Mouse (Mus musculus): ENCODE data around the gene Sptssb.

The Sptssb gene

DNA sequence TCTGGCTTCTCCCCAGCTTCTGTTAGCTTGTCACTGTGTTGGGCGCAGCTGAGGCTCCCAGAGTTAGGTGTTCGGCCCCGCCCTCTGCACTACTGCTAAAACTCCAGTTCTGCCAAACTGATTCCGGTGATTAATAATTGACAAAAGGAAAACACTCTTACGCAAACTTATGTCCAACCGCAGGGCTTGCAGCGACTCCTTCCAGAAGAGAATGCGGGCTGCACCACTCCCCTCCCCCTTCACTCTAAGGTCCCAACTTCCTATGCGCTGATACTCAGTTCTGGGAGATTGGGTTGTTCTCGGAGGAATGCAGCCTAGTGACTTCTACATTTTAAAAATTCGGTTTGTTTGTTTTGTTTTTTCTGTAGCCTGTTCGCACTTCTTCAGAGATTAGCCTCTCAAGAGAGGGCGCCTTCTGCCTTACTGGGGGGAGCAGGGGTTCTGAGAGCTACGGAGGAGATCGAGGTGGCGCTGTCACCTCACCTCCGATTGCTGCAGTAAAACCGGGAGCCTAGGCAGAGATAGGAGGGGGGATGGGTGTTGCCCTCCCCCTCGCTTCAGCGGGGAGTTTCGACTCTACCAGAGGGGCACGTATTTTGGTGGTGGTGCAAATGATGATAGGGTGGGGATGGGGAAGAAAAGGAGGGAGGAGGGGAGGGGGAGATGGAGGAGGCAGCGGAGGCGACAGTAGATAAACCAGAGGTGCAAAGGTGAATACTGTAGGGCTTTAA, at the start of gene Sptssb:
Gene Sptssb, minus strand, starts transcription at position 83 of the 731 bp plus-strand sequence.
- DNase-seq, result no peak

DNA sequence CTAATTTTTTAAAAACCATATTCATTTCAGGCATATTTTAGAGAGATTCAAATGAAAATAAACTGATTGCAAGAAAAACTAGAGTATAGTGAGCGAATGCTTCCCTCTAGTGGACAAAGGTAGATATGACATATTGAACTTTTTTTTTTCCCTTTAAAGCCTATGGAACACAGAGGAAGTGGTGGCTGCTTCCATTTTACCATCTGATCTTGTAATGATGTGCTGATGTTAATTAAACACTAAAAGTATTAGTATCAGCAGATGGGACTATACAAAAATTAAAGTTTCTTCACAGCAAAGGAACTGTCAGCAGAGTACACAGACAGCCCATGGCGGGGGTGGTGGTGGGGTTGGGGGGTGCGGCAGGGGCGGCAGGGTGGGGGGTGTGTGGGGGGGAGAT, 48.3 kb upstream of the Sptssb start:
- DNase-seq, result no peak

DNA sequence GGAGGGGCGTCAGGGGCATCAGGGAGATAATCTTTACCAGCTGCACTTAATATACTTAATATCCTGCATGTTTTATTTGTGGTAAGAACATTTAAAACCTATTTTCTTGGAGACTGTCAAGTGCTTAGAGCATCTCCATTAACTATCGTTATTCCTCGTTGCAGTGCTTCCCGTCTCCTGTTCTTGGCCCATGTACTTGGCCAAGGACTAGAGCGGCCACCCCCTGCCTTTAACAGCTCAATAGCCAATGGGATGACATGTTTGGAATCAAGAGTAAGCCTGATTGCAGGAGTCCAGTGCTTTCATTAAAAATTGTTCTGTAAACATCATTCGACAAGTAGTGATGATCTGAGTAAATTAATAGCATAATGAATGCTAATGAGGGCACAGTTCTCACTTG, 47.8 kb upstream of the Sptssb start:
- DNase-seq, result no peak

DNA sequence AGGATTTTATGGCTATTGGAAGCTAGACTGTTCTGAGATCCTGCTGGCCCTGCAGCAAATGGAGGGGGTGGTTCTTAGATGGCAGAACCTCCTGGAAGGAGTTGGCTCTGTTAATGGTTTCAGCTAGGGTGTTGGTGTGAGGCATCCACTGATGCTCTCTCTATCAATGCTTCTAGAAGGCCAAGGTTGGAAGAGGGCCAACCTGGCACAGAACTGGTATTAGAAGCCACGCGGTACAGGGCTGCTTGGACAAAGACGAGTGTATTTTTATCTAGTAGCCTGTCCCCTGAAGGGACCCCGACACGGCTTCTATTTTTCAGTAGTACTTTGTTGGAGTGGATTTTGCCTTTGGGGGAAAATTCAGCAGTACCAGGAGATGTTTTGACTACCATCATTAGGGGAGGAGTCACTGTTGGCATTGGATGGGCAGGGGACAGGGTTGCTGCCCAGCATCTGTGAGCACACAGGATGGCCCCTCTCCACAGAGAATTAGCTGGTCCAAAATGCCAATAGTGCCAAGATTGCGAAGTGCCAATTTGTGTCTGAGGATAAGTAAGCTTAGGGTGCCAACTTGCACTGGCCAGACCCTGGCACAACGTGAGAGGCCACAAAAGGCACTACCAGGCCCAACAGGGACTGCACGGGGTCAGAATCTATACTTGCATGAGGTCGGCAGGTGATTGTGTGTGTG, 43.2 kb upstream of the Sptssb start:
- DNase-seq, result no peak

DNA sequence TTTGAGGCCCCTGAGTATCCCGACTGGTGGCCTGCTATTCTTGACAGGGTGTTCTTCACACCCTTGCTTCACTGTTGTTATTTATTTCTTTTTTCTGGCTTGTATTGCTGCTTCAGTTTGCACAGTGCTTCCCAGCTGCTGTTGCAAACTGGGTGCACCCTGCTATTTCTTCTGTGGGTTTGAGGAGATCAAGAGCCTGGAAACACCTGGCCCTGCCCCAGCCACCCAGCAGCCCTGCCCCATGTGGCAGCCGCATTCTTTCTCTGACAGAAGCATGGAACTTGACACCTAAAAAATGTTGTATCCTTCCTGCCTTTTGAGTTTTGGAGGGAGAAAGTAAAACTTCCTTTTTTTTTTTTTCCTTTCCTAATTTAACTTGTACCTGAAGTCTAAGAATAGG, 42.6 kb upstream of the Sptssb start:
- DNase-seq, result peak; percentile 59

DNA sequence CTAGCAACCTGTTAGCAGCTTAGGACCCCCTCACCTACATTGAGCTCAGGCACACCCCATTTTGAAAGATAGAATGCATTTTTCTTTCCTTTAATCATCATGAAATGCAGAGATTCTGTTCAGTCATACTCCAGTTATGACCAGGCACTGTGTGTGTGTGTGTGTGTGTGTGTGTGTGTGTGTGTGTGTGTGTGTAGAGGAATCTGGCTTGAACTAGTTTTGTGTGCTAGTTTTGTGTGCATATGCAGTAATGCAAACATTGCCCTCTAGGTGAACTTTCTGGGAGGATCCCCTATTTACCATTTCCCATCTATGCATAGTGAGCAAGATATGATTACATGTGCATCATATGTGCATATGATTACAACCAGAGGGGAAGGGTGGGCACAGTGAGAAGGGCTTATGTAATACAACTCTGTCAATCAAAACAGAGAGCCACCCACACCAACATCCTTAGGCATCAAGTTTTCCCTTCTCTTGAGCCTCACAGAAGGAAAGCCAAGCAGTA, 42.2 kb upstream of the Sptssb start:
- DNase-seq, result no peak

DNA sequence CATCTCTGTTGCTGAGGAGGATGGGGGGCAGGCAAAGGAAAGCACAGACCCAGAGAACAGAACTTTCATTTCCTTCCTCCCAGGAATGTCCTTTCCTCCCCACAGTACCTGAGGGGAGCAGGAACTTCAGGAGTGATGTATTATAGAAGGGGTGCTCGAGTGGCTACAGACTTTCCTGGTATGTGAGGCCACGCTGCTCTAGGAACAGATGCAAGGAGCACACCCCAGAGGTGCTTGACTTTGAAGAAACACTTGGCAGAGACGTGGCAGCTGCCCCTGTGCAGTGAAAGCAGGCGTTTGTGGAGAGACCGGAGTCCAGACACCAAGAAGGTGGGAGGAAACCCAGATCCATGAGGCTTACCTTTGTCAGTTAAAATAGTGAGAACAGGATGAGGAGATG, 40.6 kb upstream of the Sptssb start:
- DNase-seq, result no peak

DNA sequence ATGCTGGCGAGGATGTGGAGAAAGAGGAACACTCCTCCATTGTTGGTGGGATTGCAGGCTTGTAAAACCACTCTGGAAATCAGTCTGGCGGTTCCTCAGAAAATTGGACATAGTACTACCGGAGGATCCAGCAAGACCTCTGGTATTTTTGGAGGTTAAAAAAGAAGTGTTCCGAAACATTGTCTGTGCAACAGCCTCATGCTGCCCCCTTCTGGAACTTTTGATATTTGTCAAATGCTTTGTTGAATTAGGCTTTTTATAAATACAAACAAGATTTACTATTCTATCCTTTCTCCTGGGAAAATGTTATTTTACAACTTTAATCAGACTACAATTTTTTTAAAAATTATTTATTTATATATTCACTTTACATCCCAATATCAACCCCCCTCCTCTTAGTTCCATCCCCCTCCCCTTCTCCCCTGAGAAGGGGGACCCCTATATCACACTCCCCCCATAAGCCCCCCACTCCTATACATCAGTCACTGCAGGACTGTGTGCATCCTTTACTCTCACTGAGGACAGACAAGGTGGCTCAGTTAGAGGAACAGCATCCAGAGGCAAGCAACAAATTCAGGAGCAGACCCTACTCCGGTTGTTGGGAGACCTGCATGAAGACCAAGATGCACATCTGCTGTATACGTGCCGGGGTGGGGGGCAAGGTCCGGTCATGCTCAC, 38.3 kb upstream of the Sptssb start:
- DNase-seq, result no peak

DNA sequence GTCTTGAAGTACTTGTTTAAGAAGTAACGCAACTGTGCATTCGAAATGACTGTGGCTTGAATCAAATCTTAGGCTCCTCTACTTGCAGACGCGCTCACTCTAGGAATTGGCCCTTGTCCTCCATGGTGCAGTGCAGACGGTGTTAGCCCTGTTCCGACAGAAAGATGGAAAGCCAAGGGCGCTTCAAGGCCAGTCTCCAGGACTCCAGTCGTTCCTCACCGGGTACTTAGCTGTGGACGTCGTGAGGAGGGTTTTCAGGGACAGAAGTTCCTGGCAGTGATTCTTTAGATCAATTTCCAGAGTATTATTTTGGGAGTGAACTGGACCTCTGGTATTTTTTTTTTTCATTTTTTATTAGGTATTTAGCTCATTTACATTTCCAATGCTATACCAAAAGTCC, 35.8 kb upstream of the Sptssb start:
- DNase-seq, result no peak

DNA sequence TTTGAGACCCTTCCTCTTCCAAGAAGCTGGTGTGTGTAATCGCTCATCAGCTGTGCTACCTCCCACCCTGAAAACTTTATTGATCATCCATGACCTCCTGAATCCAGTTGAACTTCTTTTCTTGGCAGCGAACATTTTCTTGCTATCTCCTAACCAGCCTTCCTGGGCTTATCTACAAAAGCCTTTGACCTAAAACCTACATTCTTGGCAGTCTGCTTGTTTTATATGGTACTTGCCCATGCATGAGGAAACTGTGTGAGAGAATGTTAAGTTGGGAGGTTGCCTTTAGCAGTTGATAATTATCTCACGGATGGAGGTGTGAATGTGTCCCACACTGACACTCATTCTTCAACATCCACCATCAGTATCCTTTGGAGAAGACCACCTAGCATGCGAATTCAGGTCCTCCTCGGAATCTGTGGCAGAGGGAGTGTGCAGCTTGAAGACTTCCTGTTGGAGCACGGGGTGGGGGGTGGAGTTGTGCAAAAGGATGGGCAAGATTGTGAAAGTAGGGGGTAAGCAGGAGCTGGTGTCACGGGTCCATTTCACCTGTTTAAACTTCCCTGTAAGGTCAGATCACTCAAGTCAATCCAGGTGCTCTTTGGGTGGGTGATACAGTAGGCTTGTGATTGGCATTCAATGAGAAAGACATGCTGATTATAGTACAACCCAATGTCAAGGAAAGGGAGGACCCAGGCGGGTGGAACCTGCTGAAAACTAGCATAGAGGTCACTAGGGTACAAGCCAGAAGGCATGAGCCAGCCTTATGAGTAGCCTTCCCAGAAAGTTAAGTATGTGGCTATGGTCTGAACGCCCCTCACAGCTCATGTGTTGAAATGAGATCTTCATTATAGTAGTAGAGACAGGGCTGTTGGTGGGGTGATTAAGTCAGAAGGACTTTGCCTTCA, 32.7 kb upstream of the Sptssb start:
- no peak for DNase-seq

DNA sequence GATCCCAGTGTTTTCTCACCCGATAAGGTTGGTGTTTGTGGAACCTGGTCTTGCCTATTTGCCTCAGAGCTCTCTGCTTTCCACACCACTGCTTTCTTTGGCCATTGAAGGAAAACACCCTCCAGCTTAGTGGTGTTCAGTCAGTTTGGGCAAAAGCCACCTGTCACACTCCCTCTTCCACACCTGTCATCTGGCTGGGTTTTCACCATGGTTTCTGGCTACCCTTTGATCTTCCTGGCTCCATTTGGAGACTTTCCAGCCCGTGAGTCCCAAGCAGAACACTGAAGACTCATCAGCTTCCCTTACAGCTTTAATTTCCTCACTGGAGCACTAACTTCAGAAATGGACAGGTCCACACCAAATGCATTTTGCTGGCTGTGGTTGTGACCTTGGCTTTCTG, 26.1 kb upstream of the Sptssb start:
- no peak for DNase-seq

DNA sequence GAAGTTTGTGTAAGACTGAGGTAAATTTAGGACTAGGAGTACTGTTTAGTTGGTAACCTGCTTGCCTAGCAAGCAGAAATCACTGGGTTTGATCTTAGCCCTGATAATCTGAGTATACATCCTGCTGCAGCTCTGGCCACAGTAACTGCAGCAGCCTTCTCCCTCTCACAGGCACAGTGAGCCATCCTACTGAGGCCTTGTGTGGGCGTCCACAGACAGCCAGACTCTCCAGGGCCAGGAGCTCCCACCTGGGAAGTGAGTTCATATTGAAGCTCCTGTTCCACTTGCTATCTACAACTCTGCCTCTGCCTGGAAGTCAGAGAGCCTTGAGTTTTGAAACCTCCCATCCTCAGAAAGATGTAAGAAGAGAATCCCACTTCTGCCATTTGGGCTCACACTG, 24.0 kb upstream of the Sptssb start:
- DNase-seq, result no peak

DNA sequence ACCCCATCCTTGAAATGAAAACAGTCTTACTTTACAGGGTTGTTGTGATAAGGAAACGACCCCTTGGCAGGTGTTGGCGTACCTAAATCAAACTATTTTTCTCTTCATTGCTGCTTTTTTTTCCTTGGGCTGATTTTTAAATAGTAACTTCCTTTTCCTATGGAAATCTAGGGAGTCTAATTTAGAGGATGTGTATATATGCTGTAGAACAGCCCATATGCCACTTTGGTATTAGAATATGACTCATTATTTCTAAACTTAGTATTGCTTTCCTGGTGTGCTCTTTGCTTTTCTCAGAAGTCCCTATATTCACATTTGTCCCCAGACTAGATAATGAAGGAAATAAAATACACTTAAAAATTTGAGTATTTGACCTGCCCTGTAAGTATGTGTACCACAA, 17.8 kb upstream of the Sptssb start:
- no peak for DNase-seq

DNA sequence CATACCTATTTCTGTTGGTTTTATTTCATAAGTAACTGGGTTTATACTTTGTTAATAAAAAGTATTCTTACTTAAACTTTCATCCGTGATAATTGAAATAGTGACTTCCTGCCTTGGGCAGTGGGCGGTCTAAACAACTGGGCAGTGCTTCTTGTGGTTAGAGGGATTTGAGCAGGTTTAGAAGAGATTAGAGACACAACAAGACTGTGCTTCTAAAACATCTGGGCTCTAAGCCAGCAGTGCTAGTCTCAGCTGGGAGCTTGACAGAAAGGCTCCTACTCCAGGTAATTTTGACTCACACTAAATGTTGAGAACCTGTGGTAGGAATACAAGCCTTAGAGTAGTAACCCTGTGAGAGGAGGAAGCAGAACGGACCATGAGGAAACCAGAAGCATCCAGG, 15.0 kb upstream of the Sptssb start:
- no peak for DNase-seq

DNA sequence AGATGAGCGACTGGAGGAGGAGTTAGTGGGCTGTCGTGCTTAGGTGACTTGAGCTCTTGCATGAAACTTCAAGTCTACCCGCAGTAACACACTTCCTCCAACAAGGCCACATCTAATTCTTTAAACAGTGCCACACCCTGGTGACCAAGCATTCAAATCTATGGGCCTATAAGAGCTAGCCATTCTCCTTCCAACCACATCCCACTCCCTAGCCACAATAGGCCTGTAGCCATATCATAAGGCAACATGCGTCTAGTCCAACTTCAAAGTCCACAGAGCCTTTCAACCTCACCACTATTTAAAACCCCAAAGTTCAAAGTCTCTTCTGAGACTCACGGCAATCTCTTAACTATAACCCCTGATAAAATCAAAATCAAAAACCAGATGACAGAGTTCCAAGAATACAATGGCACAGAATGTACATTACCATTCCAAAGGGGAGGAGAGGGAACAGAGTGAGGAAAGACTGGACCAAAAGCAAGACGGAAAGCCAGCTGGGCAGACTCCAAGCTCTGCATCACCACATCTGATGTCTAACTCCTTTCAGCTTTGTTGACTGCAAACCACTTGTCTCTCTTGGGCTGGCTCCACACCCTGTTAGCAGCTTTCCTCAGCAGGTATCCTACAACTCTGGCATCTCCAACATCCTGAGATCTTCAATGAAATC, 13.1 kb upstream of the Sptssb start:
- no peak for DNase-seq

DNA sequence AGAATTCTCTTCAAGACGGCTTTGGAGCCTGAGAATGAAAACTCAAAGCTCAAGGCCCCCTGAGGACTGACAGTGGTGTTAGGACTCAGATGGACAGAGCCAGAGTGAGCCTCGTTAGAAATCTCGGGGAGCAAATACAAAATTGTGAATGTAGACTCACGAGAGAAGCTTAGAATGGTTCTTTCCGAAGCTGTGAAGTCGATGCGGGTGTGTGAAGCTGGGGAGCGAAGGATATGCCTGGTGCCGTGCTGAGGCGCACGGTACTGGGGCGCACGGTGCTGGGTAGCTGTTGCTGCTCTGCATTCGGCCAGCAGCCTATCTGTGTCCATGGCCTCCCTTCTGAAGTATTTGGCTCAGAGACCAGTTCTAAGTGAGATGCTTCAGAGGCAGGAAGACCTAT, 11.4 kb upstream of the Sptssb start:
- DNase-seq, result no peak

DNA sequence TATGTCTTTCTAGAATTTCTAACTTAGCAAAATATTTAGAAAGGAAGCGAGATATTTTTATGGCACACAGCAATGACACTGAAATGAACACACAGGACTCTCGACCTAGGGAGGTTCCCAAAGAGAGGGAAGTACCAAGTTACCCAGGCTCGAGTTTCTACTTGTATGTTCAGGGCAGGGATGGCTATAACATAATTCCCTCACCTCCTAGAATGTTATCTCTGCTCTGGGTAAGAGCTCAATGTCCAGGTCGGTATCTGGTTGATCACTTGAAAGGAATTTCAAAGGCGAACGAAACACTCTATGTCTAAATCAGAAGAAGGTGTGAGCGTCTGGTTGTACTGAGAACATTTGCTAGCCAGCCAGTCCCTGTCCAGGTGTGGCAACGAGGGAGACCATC, 10.0 kb upstream of the Sptssb start:
- no peak for DNase-seq

DNA sequence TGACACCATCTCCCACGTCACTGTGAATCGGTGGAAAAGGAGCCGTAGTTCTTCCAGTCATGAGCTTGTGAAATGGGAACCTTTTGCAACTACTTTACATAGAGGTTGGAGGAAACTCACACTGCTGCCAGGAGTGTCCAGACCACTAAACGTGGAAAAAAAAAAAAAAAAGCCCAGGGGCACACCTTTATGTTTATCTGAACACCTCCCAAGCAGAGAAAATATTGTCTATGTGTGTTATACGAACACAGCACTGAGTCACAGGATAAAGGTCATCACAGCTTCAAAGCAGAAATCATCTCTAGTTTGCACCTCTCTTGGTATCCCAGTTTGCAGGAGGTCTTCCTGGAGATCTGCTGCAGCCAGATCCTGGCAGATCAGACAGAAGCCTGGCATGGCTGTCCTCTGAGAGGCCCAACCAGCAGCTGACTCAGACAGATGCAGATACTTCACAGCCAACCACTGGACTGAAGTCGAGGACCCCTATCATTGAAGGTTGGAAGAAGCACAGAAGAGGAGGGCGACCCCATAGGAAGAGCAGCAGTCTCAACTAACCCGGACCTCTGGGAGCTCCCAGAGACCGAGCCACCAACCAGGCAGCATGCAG, 2.2 kb upstream of the Sptssb start:
- DNase-seq, result no peak

DNA sequence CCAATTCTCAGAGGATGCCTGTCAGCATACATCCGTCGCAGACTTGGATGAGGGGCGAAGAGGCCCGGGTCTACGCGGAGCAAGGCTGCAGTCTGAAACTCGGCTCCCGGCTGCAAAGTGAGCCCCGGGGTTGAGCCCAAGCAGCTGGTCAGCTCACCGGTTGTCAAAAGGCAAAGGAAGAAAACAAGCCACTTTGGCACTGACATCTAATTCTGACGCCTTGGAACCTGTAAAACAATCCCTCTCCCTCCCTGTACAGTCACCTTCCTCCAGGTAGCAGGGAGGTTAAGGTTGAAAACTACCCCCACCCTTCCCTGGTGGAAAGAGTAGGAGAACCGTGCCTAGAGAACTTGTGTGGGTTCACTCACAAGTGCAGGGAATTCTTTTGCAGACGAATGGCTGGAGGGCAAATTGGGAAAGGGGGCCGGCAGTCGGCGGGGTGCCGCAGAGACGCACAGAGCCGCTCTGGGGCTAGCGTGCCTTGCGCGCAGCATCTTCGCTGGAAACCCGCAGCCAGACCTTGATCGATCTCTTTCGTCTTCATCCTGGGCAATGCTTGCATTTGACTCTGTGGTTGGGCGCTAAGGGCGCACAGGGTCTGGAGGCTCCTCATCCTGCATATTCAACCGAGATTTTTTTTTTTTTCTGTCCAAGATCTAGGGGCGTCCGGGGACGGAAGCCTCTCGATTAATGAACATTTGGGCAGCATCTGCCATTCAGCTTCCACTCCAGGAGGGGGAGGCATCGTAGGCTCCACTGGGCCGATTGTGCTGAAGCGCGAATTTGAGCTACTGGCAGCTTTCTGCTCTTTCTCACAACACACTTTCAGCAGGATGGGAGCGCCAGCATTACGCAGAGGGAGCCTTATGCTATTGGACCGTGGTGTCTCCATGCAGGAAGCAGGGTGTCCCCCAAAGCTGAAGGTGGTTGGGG, 1.1 kb upstream of the Sptssb start:
- DNase-seq, result no peak

DNA sequence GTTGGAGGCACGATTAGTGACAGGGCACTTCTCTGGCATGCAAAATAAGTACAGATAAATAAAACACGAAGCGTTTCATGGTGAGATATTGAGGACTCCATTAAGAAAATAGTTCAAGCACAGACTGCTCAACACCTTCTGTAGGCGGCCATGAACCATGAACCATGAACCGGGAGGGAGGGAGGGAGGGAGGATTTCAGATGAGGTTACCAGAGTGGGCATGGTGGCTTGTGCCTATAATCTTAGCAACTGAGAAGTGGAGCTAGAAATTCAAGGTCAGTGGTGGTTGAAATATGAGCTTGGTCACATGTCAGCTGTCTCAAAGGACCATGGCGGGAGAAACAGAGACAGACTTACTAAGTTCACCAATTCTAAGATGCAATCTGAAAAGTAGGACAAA, 20.3 kb downstream of the Sptssb start:
- no peak for DNase-seq

DNA sequence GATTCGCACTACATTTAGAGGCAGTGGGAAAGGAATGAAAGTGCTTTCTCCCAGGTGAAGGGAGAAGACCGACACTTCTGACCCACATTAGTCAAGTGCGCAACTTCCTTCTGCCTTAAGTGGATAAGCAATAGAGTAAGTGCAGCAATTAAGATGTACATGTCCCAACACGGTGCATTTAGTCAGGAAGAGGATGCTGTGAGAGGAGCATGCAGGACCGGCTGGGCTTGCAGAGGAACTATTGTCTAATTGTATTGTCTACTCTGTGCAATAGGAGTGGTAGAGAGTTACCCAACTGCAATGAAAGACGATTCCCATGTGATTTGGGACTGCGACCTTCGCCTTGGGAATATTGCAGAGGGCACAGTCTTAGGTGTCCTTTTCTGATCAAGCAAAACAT, 30.2 kb downstream of the Sptssb start:
- no peak for DNase-seq
